Mouse (Mus musculus): ENCODE results near the gene Fam129b.

DNA sequence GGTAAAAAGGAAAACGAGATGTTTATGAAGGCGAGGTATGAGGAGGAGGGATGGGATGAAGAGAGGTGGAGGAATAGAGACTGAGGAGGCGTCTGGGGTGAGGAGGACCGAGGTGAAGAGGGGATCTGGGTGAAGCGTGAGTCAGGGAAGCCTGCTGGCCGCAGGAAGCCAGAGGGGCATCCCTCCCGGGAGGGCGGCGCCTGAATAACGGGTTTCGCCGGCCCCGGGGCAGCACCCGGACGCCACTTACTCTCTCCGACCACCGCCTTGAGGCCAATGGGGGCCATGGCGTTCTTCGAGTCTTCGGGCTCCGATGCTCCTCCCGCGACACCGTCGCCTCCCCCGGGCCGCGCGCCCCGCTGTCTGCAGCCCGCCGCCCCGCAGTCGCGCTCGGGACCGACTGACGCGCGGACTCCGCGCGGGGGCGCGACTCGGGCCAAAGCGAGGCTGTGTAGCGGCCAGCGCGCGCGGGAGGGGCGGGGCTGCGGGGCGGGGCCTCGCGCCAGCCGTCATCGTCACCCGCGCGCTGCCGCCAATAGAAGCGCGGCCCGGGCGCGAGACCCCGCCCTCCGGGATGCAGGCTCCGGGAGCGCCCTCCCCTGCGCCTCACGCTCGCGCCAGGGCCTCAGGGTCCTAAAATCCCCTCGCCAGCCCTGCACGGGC, 29.0 kb upstream of the Fam129b start, which contains the start of gene Stxbp1:
- TF ChIP-seq CTCF (IDR thresholded peaks at IDR 0.05; ENCODE audit: borderline replicate concordance, extremely low read depth, insufficient read depth, insufficient read length) (no peak), POLR2A (IDR thresholded peaks at IDR 0.05; ENCODE audit: borderline replicate concordance, extremely low read depth, insufficient read depth, insufficient read length, poor library complexity, severe bottlenecking) (peak; percentile 93)
